Mouse (Mus musculus): ENCODE measurements around the gene Cacul1.

DNA sequence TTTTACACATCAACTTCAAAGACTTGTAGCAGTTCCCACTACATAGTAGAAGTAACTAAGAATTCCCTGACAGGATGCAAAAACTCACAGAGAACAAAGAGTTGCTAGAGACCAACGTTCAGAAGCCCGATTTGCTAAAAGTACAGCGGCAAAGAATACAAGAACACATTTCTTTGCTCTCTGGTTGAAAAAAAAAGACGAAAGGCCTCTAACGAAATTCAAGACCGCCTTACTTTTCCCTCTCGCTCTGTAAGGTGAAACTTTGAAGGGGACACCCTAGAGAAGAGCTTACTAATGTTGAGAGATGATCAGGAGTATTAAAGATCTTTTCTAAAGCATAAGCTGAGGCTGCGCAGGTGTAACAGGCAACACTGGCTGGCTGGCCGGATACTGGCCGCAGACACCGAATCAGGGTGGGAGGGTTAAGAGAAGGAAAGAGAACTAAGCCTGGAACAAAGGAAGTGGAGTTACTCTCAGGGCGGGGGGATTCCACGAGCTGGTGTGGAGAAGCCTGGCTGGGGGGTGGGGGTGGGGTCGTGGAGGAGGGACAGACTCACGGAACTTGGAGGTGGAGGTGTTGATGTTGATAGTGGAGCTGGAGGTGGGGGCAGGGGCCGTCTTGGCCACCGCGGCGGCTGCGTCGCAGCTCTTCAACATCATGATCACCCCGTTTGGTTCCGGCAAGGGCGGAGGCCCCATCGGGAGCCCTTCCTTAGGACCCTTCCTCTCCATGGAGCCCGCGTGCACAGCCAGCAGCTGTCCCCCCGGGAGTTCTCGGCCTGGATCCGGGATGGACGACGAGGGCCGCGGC lies 849 bp downstream of the Cacul1 start:
- TF ChIP-seq CTCF (IDR thresholded peaks at IDR 0.05; ENCODE audit: insufficient read depth, low read length) (no peak), POLR2A (IDR thresholded peaks at IDR 0.05; ENCODE audit: borderline replicate concordance, extremely low read depth, low read depth, low read length) (0 out of 2 replicates have a peak, but pooled peaks have one; percentile 10)

Measured in lung, adult 2 months (tissue).